Comparison of ENCODE assay signal across 8 mouse cellular contexts in the genomic region with DNA sequence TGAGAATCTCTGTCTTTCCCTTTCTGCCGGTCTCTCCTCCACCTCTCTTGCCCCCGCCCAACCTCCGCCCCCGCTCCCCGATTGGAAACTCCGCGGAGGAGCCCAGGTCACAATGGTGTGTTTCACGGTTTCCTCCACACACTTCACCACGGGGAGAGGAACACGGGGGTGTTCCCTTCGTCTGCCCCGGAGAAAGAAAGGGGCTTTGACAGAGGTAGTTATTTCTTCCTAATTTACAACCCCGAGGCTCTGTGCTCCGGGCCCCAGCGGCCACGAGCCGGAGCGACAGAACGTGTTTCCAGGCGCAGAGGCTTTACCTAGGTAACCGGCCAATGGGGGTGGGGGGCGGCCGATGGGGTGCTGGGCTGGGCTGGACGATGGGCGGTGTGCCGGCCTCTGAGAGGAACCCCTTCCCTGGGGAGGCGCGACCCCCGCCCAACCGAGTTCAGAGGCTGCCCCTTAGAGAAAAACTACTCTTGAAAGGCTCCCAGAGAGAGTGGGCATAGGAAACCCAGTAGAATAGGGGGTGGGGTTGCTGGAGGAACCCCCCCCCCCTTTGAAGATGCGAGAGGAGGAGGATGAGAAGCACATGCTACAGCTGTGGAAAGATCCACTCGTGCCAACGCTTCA. TPM values are rescaled to one million over a fixed set of nuclear protein-coding genes. Genes with fewer than 3 reads are reported as not detected.
DNase-seq lines count a peak whose midpoint lies in the region; ATAC-seq and TF ChIP-seq lines count a peak whose summit lies in the region.

No protein-coding gene starts in this region.

- DNase-seq in heart, adult 18-20 months = peak; percentile 19 to 54
- DNase-seq in heart, adult 8-10 months (ENCODE audit: low spot score) = no peak
- peak; percentile 48 for DNase-seq in embryo, embryonic 10 days (ENCODE audit: low spot score)
- peak; percentile 26 for DNase-seq in heart, postnatal 4 days
- DNase-seq in lung, embryonic 14.5 days = peak; percentile 23
- DNase-seq in gastrocnemius, adult 18-20 months (ENCODE audit: low spot score) = no peak

- no peak for TF ChIP-seq EP300 in ES-Bruce4 (IDR thresholded peaks at IDR 0.05; ENCODE audit: insufficient read depth, low read depth, low read length)

- WGBS in lung, embryonic 14.5 days = 1% methylated on average over 33 of the region's 33 CpGs
- WGBS in stomach, embryonic 15.5 days = under 1% methylated on average over 33 of the region's 33 CpGs

- no peak for TF ChIP-seq CTCF in ES-Bruce4 (IDR thresholded peaks at IDR 0.05; ENCODE audit: low read depth, low read length)
- TF ChIP-seq CTCF in lung, embryonic 14.5 days (IDR thresholded peaks at IDR 0.05; ENCODE audit: low read depth) = no peak

- H3K9me3 ChIP-seq in ES-Bruce4 (replicated peaks; ENCODE audit: control insufficient read depth, insufficient read depth, low read length, poor library complexity, severe bottlenecking) = no peaks in the 10 kb centered on the region
- no peaks in the 10 kb centered on the region for H3K9me3 ChIP-seq in lung, embryonic 14.5 days (ENCODE audit: low read depth, low read length)
- no peaks in the 10 kb centered on the region for H3K9me3 ChIP-seq in stomach, embryonic 15.5 days

- ATAC-seq in lung, embryonic 14.5 days (ENCODE audit: insufficient read depth) = no peak
- no peak for ATAC-seq in stomach, embryonic 15.5 days (ENCODE audit: insufficient read depth, low FRiP score, low read depth)

- TF ChIP-seq POLR2A in ES-Bruce4 (IDR thresholded peaks at IDR 0.05; ENCODE audit: insufficient read depth, low read length) = no peak

- 0 out of 2 replicates have a peak overlapping the region, but pooled peaks have one; percentile 14 for H3K4me3 ChIP-seq in ES-Bruce4 (ENCODE audit: low read depth, low read length)
- peak overlapping the region; percentile 64 for H3K4me3 ChIP-seq in lung, embryonic 14.5 days (ENCODE audit: low read depth, low read length)
- H3K4me3 ChIP-seq in stomach, embryonic 15.5 days (replicated peaks) = peak overlapping the region; percentile 70

- H3K27me3 ChIP-seq in ES-Bruce4 (ENCODE audit: control insufficient read depth, insufficient read depth, low read length, poor library complexity, severe bottlenecking) = peaks cover 38% of the 10 kb centered on the region
- peaks cover 70% of the 10 kb centered on the region for H3K27me3 ChIP-seq in lung, embryonic 14.5 days (ENCODE audit: insufficient read depth, low read length)
- peaks cover 69% of the 10 kb centered on the region for H3K27me3 ChIP-seq in stomach, embryonic 15.5 days (replicated peaks)

- no peak overlapping the region for H3K27ac ChIP-seq in ES-Bruce4 (ENCODE audit: insufficient read depth, low read length)
- H3K27ac ChIP-seq in lung, embryonic 14.5 days (ENCODE audit: low read depth) = no peak overlapping the region
- no peak overlapping the region for H3K27ac ChIP-seq in stomach, embryonic 15.5 days

- no peaks in the 10 kb centered on the region for H3K4me1 ChIP-seq in ES-Bruce4 (ENCODE audit: control insufficient read depth, insufficient read depth, low read length)
- H3K4me1 ChIP-seq in lung, embryonic 14.5 days (ENCODE audit: insufficient read depth) = peaks cover 6% of the 10 kb centered on the region; the same call in 1 of the 2 replicates
- peaks cover 47% of the 10 kb centered on the region for H3K4me1 ChIP-seq in stomach, embryonic 15.5 days

- H3K9ac ChIP-seq in ES-Bruce4 (ENCODE audit: low read depth, poor library complexity, severe bottlenecking) = no peak overlapping the region
- no peak overlapping the region; the same call in 1 of the 2 replicates for H3K9ac ChIP-seq in lung, embryonic 14.5 days
- no peak overlapping the region for H3K9ac ChIP-seq in stomach, embryonic 15.5 days

- H3K36me3 ChIP-seq in ES-Bruce4 (ENCODE audit: control insufficient read depth, insufficient read depth, low read length, poor library complexity, severe bottlenecking) = no peaks in the 10 kb centered on the region
- no peaks in the 10 kb centered on the region for H3K36me3 ChIP-seq in lung, embryonic 14.5 days (ENCODE audit: insufficient read depth)
- H3K36me3 ChIP-seq in stomach, embryonic 15.5 days = no peaks in the 10 kb centered on the region

- peak overlapping the region; percentile 100 for H3K4me2 ChIP-seq in lung, embryonic 14.5 days
- peak overlapping the region; percentile 100 for H3K4me2 ChIP-seq in stomach, embryonic 15.5 days

RNA-seq across cellular contexts. Expression of a gene that starts 2.3 kb away (rescaled TPM):
- 1 to 10 TPM; 5.8 to 6.7 TPM for total RNA-seq in heart, adult 18-20 months (2021)
- total RNA-seq in heart, adult 8-10 months (2022) = 1 to 10 TPM; 1.5 to 4.7 (median 2.9) TPM
- polyA plus RNA-seq in ES-Bruce4 (2011; ENCODE audit: insufficient read depth, insufficient read length, low read depth, missing spikeins) = 0.33 TPM in 1 of 2 replicates, not detected in the other
- 1 to 10 TPM; 9.0 TPM for total RNA-seq in heart, postnatal 4 days (2021)
- 0.12 and 0.22 TPM in 2 replicates for polyA plus RNA-seq in lung, embryonic 14.5 days (2014; fragmentation: Nextera tagmentation; extraction: Ambion mirVana)
- 0.10 and 0.21 TPM in 2 replicates for polyA plus RNA-seq in stomach, embryonic 15.5 days (2015; fragmentation: Nextera tagmentation; extraction: Ambion mirVana)
- 10 to 100 TPM in 1 of 2 experiments, 1 to 10 TPM in 1; 9.8 to 56.7 TPM for total RNA-seq in gastrocnemius, adult 18-20 months (2021)

Comparison
In these comparisons a context has a peak if more than half of its experiments do, and no peak if none do; other contexts are left out.
1. DNase-seq: peak in heart, adult 18-20 months (2 of 2), embryo, embryonic 10 days (single experiment), heart, postnatal 4 days (single experiment) and lung, embryonic 14.5 days (single experiment); none in heart, adult 8-10 months (single experiment) and gastrocnemius, adult 18-20 months (single experiment).
2. H3K4me3 ChIP-seq: peak in every context shown above with its lines; median percentile 70 in stomach, embryonic 15.5 days; 64 in lung, embryonic 14.5 days; 14 in ES-Bruce4.